Mouse (Mus musculus): ENCODE measurements at regions not wholly inside any gene's neighbourhood (a gene's known extent, or its start where the extent isn't known, plus 50 kb on each side); places are given as distances from the start of the nearest gene placed in this dataset.

- ATAC-seq (ENCODE audit: insufficient number of reproducible peaks, low FRiP score, low TSS enrichment), result no peak
Observed at GRCm38 (mm10) chr8:31518903-31519302, 1909.6 kb upstream of the 5930422O12Rik start.

- ATAC-seq (ENCODE audit: insufficient number of reproducible peaks, low FRiP score, low TSS enrichment), result no peak
Observed at GRCm38 (mm10) chr8:31520991-31521448, 1907.5 kb upstream of the 5930422O12Rik start.

- no peak for ATAC-seq (ENCODE audit: insufficient number of reproducible peaks, low FRiP score, low TSS enrichment)
Observed at GRCm38 (mm10) chr8:31525071-31525470, 1903.4 kb upstream of the 5930422O12Rik start.

GRCm38 (mm10) chr8:31539251-31539650, 1889.3 kb upstream of the 5930422O12Rik start:
- ATAC-seq (ENCODE audit: insufficient number of reproducible peaks, low FRiP score, low TSS enrichment), result no peak

DNA sequence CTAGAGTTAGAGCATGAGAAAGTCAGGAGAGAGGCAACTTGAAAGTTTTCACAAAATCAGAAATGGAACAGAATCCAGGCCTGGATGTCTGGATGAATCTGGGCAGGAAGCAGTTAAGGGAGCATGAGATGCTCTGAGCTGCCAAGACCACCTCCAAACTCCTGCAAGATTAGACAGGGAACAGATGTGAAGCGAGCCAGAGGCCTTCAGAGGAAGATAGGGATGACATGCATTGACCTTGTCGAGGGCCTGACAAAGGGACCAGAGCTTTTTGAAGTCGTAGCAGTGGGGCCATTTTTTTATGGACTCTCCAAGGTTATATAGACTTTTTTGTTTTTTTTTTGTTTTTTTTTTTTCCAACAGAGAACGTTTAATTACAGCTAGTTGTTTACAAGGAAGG, 1886.9 kb upstream of the 5930422O12Rik start:
- no peak for ATAC-seq (ENCODE audit: insufficient number of reproducible peaks, low FRiP score, low TSS enrichment)

- peak; percentile 19; the same call in 1 of the 2 replicates for ATAC-seq (ENCODE audit: insufficient number of reproducible peaks, low FRiP score, low TSS enrichment)
Observed at GRCm38 (mm10) chr8:31574136-31574535, 1854.4 kb upstream of the 5930422O12Rik start.

- ATAC-seq (ENCODE audit: insufficient number of reproducible peaks, low FRiP score, low TSS enrichment), result no peak
Observed at GRCm38 (mm10) chr8:31576129-31576528, 1852.4 kb upstream of the 5930422O12Rik start.

- ATAC-seq (ENCODE audit: insufficient number of reproducible peaks, low FRiP score, low TSS enrichment), result no peak
Observed at GRCm38 (mm10) chr8:31584661-31585060, 1843.8 kb upstream of the 5930422O12Rik start.

DNA sequence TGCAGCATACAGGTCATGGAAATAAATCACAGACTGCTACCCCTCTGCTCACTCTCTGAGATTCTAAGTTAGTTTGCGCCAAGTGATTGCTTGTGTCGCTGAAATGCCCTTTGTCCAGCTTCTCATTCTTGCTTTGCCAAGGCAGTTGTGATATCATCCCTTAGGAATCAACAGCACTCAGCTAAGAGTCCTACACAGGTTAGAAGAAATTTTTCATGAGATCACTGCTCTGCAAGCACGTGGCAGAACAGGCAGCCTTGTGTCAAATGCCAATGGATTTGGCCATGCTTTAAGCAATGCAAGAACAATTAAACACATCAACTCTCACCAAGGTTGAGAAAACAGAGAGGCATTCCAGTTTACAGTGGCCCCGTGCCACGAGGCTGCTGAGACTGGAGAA, 1829.0 kb upstream of the 5930422O12Rik start:
- ATAC-seq (ENCODE audit: insufficient number of reproducible peaks, low FRiP score, low TSS enrichment), result no peak

DNA sequence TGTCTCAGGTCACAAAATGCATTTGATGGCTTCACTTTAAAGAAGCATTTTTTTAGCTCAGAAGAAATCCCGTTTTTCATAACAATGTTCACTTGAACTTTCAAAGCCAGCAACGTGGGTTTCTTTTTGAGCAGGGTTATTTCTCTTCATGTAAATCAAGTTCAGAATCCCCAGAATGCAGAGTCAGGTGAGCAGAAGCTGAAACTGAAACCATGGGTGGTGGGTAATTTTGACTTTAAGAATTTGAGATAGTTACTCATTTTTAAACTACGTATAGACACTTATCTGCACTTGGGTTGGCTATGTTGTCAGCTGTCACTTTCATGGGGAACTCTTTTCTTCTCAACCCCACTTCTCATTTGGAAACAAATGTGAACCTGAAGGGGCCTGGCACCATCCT, 1827.5 kb upstream of the 5930422O12Rik start:
- ATAC-seq (ENCODE audit: insufficient number of reproducible peaks, low FRiP score, low TSS enrichment), result no peak

- no peak for ATAC-seq (ENCODE audit: insufficient number of reproducible peaks, low FRiP score, low TSS enrichment)
Observed at GRCm38 (mm10) chr8:31616501-31616900, 1812.0 kb upstream of the 5930422O12Rik start.

DNA sequence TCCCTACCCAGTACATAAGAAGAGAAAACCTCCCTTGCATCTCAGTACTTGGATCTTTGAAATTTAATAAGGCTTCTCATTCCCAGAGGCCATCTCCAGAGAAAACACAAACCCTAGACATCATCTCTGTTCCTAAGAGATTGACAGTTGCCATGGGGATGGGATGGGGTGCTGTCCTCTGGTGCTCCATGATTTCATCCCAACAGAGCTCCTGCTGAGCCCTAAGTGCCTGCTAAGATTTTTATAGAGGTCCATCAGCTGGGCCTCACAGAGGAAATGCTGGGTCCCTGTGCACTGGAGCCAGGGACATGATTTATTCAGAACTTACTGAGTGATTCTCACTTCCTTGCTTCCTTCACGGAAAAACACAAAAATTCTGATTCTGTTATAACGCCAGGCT, 1800.8 kb upstream of the 5930422O12Rik start:
- no peak for ATAC-seq (ENCODE audit: insufficient number of reproducible peaks, low FRiP score, low TSS enrichment)

DNA sequence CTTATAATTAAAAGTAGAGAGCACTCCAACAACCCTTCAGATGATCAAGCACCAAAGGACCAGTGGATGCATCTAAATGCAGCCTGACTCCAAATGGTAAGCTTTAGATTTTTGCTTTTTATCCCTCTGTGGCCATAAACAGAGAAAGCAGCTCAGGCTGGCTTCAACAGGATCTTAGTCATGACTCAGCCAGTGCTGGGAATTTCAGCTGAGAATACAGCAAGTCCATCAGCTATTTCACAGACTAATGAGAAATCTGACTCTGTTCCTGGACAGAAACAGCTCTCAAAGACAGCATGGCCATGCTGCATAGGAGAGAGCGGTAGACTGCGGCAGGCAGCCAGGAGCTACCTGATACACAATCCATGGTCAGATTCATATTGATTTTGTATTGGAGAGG, 1800.4 kb upstream of the 5930422O12Rik start:
- no peak for ATAC-seq (ENCODE audit: insufficient number of reproducible peaks, low FRiP score, low TSS enrichment)

- no peak for ATAC-seq (ENCODE audit: insufficient number of reproducible peaks, low FRiP score, low TSS enrichment)
Observed at GRCm38 (mm10) chr8:31638417-31638816, 1790.1 kb upstream of the 5930422O12Rik start.

- ATAC-seq (ENCODE audit: insufficient number of reproducible peaks, low FRiP score, low TSS enrichment), result no peak
Observed at GRCm38 (mm10) chr8:31663717-31664116, 1764.8 kb upstream of the 5930422O12Rik start.

DNA sequence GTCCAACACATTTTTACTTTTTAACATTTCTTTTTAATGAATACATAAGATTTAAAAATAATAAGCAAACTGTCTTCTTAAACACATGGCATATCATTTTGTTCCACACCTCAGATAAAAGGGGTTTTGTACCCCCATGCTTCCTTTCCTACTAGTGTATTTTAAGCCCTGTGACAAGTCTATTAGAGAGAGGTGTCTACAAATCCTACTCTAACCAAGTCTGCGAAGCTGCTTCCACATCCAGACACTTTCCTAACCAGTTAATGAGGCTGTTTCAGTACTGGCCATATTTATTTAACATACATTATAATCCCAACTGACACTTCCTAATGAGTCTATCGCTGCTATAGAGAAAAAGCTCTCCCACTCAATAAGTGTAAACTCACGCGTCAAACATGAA, 1763.0 kb upstream of the 5930422O12Rik start:
- ATAC-seq (ENCODE audit: insufficient number of reproducible peaks, low FRiP score, low TSS enrichment), result no peak

DNA sequence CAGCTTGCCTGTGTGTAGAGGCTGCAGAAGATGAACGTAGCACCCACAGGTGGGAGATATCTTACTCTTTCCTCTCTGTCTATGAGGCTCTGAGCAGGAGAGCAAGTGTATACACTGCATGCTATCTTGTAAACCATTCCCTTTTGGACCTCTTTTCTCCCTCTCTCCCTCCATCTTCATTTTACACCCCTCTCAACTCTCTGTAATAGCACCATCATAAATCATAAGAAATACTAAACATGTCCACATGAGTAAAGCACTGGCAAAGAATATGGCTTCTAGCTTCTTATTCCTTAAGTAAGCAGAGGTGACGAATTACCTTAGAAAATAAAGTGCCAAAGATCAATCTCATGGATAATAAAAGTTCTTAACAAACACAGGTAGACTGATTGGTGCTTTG, 1724.3 kb upstream of the 5930422O12Rik start:
- no peak for ATAC-seq (ENCODE audit: insufficient number of reproducible peaks, low FRiP score, low TSS enrichment)

GRCm38 (mm10) chr8:31713321-31714076, 1715.0 kb upstream of the 5930422O12Rik start:
- no peak for ATAC-seq (ENCODE audit: insufficient number of reproducible peaks, low FRiP score, low TSS enrichment)

- ATAC-seq (ENCODE audit: insufficient number of reproducible peaks, low FRiP score, low TSS enrichment), result no peak
Observed at GRCm38 (mm10) chr8:31714077-31714458, 1714.4 kb upstream of the 5930422O12Rik start.

GRCm38 (mm10) chr8:31720021-31720420, 1708.5 kb upstream of the 5930422O12Rik start:
- ATAC-seq (ENCODE audit: insufficient number of reproducible peaks, low FRiP score, low TSS enrichment), result no peak

- ATAC-seq (ENCODE audit: insufficient number of reproducible peaks, low FRiP score, low TSS enrichment), result no peak
Observed at GRCm38 (mm10) chr8:31720585-31720984, 1707.9 kb upstream of the 5930422O12Rik start.

DNA sequence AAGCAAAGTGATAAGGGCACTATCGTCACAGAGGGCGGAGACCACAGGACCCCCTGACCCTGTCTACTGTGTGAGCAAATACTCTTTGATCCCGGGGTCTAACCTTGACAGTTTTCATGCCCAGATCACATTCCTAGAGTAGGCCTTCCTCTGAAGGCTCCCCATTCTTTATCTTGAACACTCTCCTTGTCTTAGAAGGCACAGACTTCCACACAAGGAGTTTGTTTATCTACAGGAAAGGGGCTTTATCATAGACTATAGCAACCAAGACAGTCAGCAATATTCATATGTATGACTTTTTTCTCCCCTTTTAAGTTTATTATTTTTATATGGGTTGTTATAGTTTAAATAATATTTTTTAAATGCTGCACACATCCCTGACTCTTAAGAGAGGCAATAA, 1703.1 kb upstream of the 5930422O12Rik start:
- no peak for ATAC-seq (ENCODE audit: insufficient number of reproducible peaks, low FRiP score, low TSS enrichment)
